Mouse (Mus musculus): ENCODE measurements around the gene Agl. TPM values are rescaled to one million over a fixed set of nuclear protein-coding genes. Genes with fewer than 3 reads are reported as not detected.

Gene Agl
- polyA plus RNA-seq, 1 experiment from 2014 or later = 18.1 TPM

GRCm38 (mm10) chr3:116705637-116706204 is 102.2 kb downstream of the Agl start:
- no peak overlapping the region for H3K9ac ChIP-seq (replicated peaks; ENCODE audit: low read length)
- no peak overlapping the region for H3K4me3 ChIP-seq (ENCODE audit: low read length)
- no peaks in the 10 kb centered on the region for H3K27me3 ChIP-seq (ENCODE audit: insufficient read depth, low read length)
- no peaks in the 10 kb centered on the region for H3K9me3 ChIP-seq (ENCODE audit: low read length)
- peaks cover 3% of the 10 kb centered on the region for H3K4me1 ChIP-seq (ENCODE audit: insufficient read depth, low read length)
- 88% methylated on average over 1 of the region's 1 CpGs for WGBS
- no peaks in the 10 kb centered on the region for H3K36me3 ChIP-seq (ENCODE audit: insufficient read depth, low read length)
- no peak for ATAC-seq (ENCODE audit: low FRiP score, low TSS enrichment)
- no peak overlapping the region for H3K4me2 ChIP-seq (replicated peaks; ENCODE audit: low read depth, low read length)
- H3K27ac ChIP-seq (ENCODE audit: low read length) = no peak overlapping the region

GRCm38 (mm10) chr3:116703835-116704234 is 104.1 kb downstream of the Agl start:
- ATAC-seq (ENCODE audit: low FRiP score, low TSS enrichment) = no peak
- no peak overlapping the region for H3K4me2 ChIP-seq (replicated peaks; ENCODE audit: low read depth, low read length)
- no peak overlapping the region for H3K9ac ChIP-seq (replicated peaks; ENCODE audit: low read length)
- H3K27ac ChIP-seq (ENCODE audit: low read length) = no peak overlapping the region
- H3K9me3 ChIP-seq (ENCODE audit: low read length) = no peaks in the 10 kb centered on the region
- H3K36me3 ChIP-seq (ENCODE audit: insufficient read depth, low read length) = no peaks in the 10 kb centered on the region
- 90% methylated on average over 5 of the region's 5 CpGs for WGBS
- no peaks in the 10 kb centered on the region for H3K27me3 ChIP-seq (ENCODE audit: insufficient read depth, low read length)
- no peak overlapping the region for H3K4me3 ChIP-seq (ENCODE audit: low read length)
- 0 out of 2 replicates have a peak, but pooled peaks cover 3% of the 10 kb centered on the region for H3K4me1 ChIP-seq (ENCODE audit: insufficient read depth, low read length)

GRCm38 (mm10) chr3:116702647-116703272 is 105.2 kb downstream of the Agl start:
- H3K27ac ChIP-seq (ENCODE audit: low read length) = no peak overlapping the region
- no peaks in the 10 kb centered on the region for H3K36me3 ChIP-seq (ENCODE audit: insufficient read depth, low read length)
- no peak overlapping the region for H3K4me2 ChIP-seq (replicated peaks; ENCODE audit: low read depth, low read length)
- WGBS = 81% methylated on average over 1 of the region's 1 CpGs
- no peak for ATAC-seq (ENCODE audit: low FRiP score, low TSS enrichment)
- no peak overlapping the region for H3K9ac ChIP-seq (replicated peaks; ENCODE audit: low read length)
- H3K27me3 ChIP-seq (ENCODE audit: insufficient read depth, low read length) = no peaks in the 10 kb centered on the region
- no peak overlapping the region for H3K4me3 ChIP-seq (ENCODE audit: low read length)
- H3K4me1 ChIP-seq (ENCODE audit: insufficient read depth, low read length) = 0 out of 2 replicates have a peak, but pooled peaks cover 3% of the 10 kb centered on the region
- H3K9me3 ChIP-seq (ENCODE audit: low read length) = no peaks in the 10 kb centered on the region

DNA sequence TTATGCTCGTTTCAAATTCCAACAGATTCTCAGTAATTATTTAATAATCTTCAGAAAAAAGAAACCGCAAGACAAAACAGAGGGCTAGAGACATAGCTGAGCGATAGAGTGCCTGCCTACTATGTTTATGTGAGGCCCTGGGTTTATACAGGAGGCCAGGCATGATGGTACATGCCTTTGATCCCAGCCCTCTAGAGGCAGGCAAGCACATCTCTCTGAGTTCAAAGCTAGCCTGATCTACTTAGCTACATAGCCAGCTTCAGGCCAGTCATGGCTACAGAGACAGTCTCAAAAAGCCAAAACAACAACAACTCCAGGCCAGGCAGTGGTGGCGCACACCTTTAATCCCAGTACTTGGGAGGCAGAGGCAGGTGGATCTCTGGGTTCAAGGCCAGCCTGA is 106.4 kb downstream of the Agl start:
- ATAC-seq (ENCODE audit: low FRiP score, low TSS enrichment) = no peak
- Histone ChIP-seq H3K4me1 (ENCODE audit: insufficient read depth, low read length) (0 out of 2 replicates have a peak, but pooled peaks cover 3% of the 10 kb centered on the region), H3K9me3 (ENCODE audit: low read length) (no peaks in the 10 kb centered on the region), H3K27ac (ENCODE audit: low read length) (no peak overlapping the region), H3K4me2 (replicated peaks; ENCODE audit: low read depth, low read length) (no peak overlapping the region), H3K27me3 (ENCODE audit: insufficient read depth, low read length) (no peaks in the 10 kb centered on the region), H3K4me3 (ENCODE audit: low read length) (no peak overlapping the region), H3K36me3 (ENCODE audit: insufficient read depth, low read length) (no peaks in the 10 kb centered on the region), H3K9ac (replicated peaks; ENCODE audit: low read length) (no peak overlapping the region)
- WGBS = 95% methylated on average over 4 of the region's 4 CpGs

- Histone ChIP-seq H3K9me3 (ENCODE audit: low read length) (no peaks in the 10 kb centered on the region), H3K27me3 (ENCODE audit: insufficient read depth, low read length) (no peaks in the 10 kb centered on the region), H3K36me3 (ENCODE audit: insufficient read depth, low read length) (peaks cover 2% of the 10 kb centered on the region; the same call in 1 of the 2 replicates), H3K27ac (ENCODE audit: low read length) (no peak overlapping the region), H3K4me3 (ENCODE audit: low read length) (no peak overlapping the region), H3K9ac (replicated peaks; ENCODE audit: low read length) (no peak overlapping the region), H3K4me1 (ENCODE audit: insufficient read depth, low read length) (0 out of 2 replicates have a peak, but pooled peaks cover 3% of the 10 kb centered on the region), H3K4me2 (replicated peaks; ENCODE audit: low read depth, low read length) (no peak overlapping the region)
- WGBS = 58% methylated on average over 2 of the region's 2 CpGs
- no peak for ATAC-seq (ENCODE audit: low FRiP score, low TSS enrichment)
These were observed 109.2 kb downstream of the Agl start for GRCm38 (mm10) chr3:116698786-116699185.

DNA sequence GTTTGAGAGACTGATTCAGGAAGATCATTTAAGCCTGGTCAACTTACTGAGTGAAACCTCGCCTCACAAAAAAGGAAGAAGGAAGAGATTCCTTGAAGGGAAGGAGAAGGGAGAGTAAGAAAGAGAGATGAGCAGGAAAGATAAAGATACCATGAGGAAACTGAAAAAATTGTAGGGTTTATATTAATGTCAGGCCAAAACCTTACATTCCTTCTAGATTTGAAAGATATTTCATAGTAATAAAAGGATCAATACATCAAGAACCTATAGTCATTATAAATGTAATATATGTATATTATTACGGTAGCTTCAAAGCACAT is 112.3 kb downstream of the Agl start:
- Histone ChIP-seq H3K36me3 (ENCODE audit: insufficient read depth, low read length) (peaks cover 6% of the 10 kb centered on the region; the same call in 1 of the 2 replicates), H3K4me1 (ENCODE audit: insufficient read depth, low read length) (no peaks in the 10 kb centered on the region), H3K9me3 (ENCODE audit: low read length) (no peaks in the 10 kb centered on the region), H3K4me3 (ENCODE audit: low read length) (no peak overlapping the region), H3K9ac (replicated peaks; ENCODE audit: low read length) (no peak overlapping the region), H3K27ac (ENCODE audit: low read length) (no peak overlapping the region), H3K4me2 (replicated peaks; ENCODE audit: low read depth, low read length) (no peak overlapping the region), H3K27me3 (ENCODE audit: insufficient read depth, low read length) (no peaks in the 10 kb centered on the region)
- WGBS = 80% methylated on average over 2 of the region's 2 CpGs
- no peak for ATAC-seq (ENCODE audit: low FRiP score, low TSS enrichment)

GRCm38 (mm10) chr3:116694955-116695665 is 112.9 kb downstream of the Agl start:
- Histone ChIP-seq H3K36me3 (ENCODE audit: insufficient read depth, low read length) (peaks cover 6% of the 10 kb centered on the region; the same call in 1 of the 2 replicates), H3K9ac (replicated peaks; ENCODE audit: low read length) (no peak overlapping the region), H3K4me3 (ENCODE audit: low read length) (no peak overlapping the region), H3K4me1 (ENCODE audit: insufficient read depth, low read length) (no peaks in the 10 kb centered on the region), H3K27me3 (ENCODE audit: insufficient read depth, low read length) (no peaks in the 10 kb centered on the region), H3K9me3 (ENCODE audit: low read length) (no peaks in the 10 kb centered on the region), H3K4me2 (replicated peaks; ENCODE audit: low read depth, low read length) (no peak overlapping the region), H3K27ac (ENCODE audit: low read length) (no peak overlapping the region)
- WGBS = 88% methylated on average over 8 of the region's 8 CpGs
- no peak for ATAC-seq (ENCODE audit: low FRiP score, low TSS enrichment)

- no peak for ATAC-seq (ENCODE audit: low FRiP score, low TSS enrichment)
- H3K4me1 ChIP-seq (ENCODE audit: insufficient read depth, low read length) = no peaks in the 10 kb centered on the region
- H3K9me3 ChIP-seq (ENCODE audit: low read length) = no peaks in the 10 kb centered on the region
- no peak overlapping the region for H3K9ac ChIP-seq (replicated peaks; ENCODE audit: low read length)
- peaks cover 6% of the 10 kb centered on the region; the same call in 1 of the 2 replicates for H3K36me3 ChIP-seq (ENCODE audit: insufficient read depth, low read length)
- no peak overlapping the region for H3K4me2 ChIP-seq (replicated peaks; ENCODE audit: low read depth, low read length)
- WGBS = 94% methylated on average over 3 of the region's 3 CpGs
- H3K27me3 ChIP-seq (ENCODE audit: insufficient read depth, low read length) = no peaks in the 10 kb centered on the region
- no peak overlapping the region for H3K4me3 ChIP-seq (ENCODE audit: low read length)
- H3K27ac ChIP-seq (ENCODE audit: low read length) = no peak overlapping the region
These were observed 113.7 kb downstream of the Agl start for GRCm38 (mm10) chr3:116694312-116694711.
